Mouse (Mus musculus) kidney, postnatal 0 days (tissue): ENCODE data around the gene Csad. TPM values are rescaled to one million over a fixed set of nuclear protein-coding genes. Genes with fewer than 3 reads are reported as not detected.

Experiments used
- ATAC-seq: fragments of 200-750 bp; cut with Nextera tagmentation; replicated peaks from 2 replicates; pipeline ENCODE4 v1.8.0; 2017; ENCODE audit warnings: low read depth, moderate number of reproducible peaks, moderate TSS enrichment, moderate library complexity; ENCODE audit not compliant: low FRiP score
- DNase-seq: peaks from one replicate; pipeline ENCODE4 v3.0.0-alpha.2; 2016; ENCODE audit warnings: low spot score
- H3K27ac ChIP-seq: fragments of 300-500 bp; sonication (generic); 2 replicates; pipeline ENCODE4 v1.5.1; 2014; ENCODE audit warnings: mild to moderate bottlenecking
- H3K27me3 ChIP-seq: fragments of 300-500 bp; sonication (generic); 2 replicates; pipeline ENCODE4 v1.6.1; 2014; ENCODE audit warnings: low read length, mixed read lengths; ENCODE audit not compliant: insufficient read depth
- H3K36me3 ChIP-seq: fragments of 300-500 bp; sonication (generic); 2 replicates; pipeline ENCODE4 v1.6.1; 2014; ENCODE audit warnings: low read length, mixed read lengths; ENCODE audit not compliant: insufficient read depth
- H3K4me1 ChIP-seq: fragments of 300-500 bp; sonication (generic); replicated peaks from 2 replicates; pipeline ENCODE4 v1.6.1; 2014; ENCODE audit warnings: antibody characterized with exemption, low read length, mixed read lengths; ENCODE audit not compliant: insufficient read depth
- H3K4me2 ChIP-seq: fragments of 300-500 bp; sonication (generic); 2 replicates; pipeline ENCODE4 v1.6.1; 2014; ENCODE audit warnings: mild to moderate bottlenecking, low read length, moderate library complexity, mixed read lengths
- H3K4me3 ChIP-seq: fragments of 300-500 bp; sonication (generic); replicated peaks from 2 replicates; pipeline ENCODE4 v1.5.1; 2014; ENCODE audit warnings: low read depth, low read length
- H3K9ac ChIP-seq: fragments of 300-500 bp; sonication (generic); 2 replicates; pipeline ENCODE4 v1.6.1; 2014; ENCODE audit warnings: low read depth, low read length
- H3K9me3 ChIP-seq: fragments of 300-500 bp; sonication (generic); replicated peaks from 2 replicates; pipeline ENCODE4 v1.6.1; 2016; ENCODE audit warnings: low read length, inconsistent platforms, mixed read lengths
- CTCF ChIP-seq: IDR thresholded peaks from 2 replicates; pipeline ENCODE4 v1.5.1; 2016; ENCODE audit warnings: antibody characterized with exemption, low read depth, mild to moderate bottlenecking, moderate library complexity
- WGBS: fragments of 180-500 bp; shearing (Covaris S2); extraction: QIAGEN DNeasy Blood & Tissue Kit; methylation state at CpG from one replicate; pipeline ENCODE4 v1.1.7; 2014; 5-methylcytosine and 5-hydroxymethylcytosine counted together
- polyA plus RNA-seq: library from polyadenylated mRNA; unstranded; fragments of >200 nt; fragmentation: Nextera tagmentation; extraction: Ambion mirVana; gene quantifications from 2 replicates; pipeline ENCODE4 v1.2.1, GENCODE M21; 2015

Csad gene
- polyA plus RNA-seq, 1 experiment from 2014 or later, result 142 TPM

- no peak for DNase-seq
- no peak for ATAC-seq
- H3K9ac ChIP-seq, result peak overlapping the region; percentile 52; the same call in 1 of the 2 replicates
- TF ChIP-seq CTCF, result no peak
- H3K4me2 ChIP-seq, result peak overlapping the region; percentile 92
- 0 out of 2 replicates have a peak, but pooled peaks cover 3% of the 10 kb centered on the region for H3K4me1 ChIP-seq
- no peaks in the 10 kb centered on the region for H3K9me3 ChIP-seq
- H3K4me3 ChIP-seq, result peak overlapping the region; percentile 34
- no peaks in the 10 kb centered on the region for H3K27me3 ChIP-seq
- no peak overlapping the region for H3K27ac ChIP-seq
- 15% methylated on average over 21 of the region's 21 CpGs for WGBS
- H3K36me3 ChIP-seq, result no peaks in the 10 kb centered on the region
Observed at GRCm38 (mm10) chr15:102224992-102225617, 20.6 kb upstream of the Csad start.

- Histone ChIP-seq H3K9ac (peak overlapping the region; percentile 52; the same call in 1 of the 2 replicates), H3K36me3 (no peaks in the 10 kb centered on the region), H3K4me2 (peak overlapping the region; percentile 92), H3K27ac (no peak overlapping the region), H3K9me3 (no peaks in the 10 kb centered on the region), H3K4me1 (0 out of 2 replicates have a peak, but pooled peaks cover 3% of the 10 kb centered on the region), H3K4me3 (peak overlapping the region; percentile 34), H3K27me3 (no peaks in the 10 kb centered on the region)
- peak; percentile 89 for DNase-seq
- ATAC-seq, result peak; percentile 78
- 3% methylated on average over 42 of the region's 43 CpGs for WGBS
- peak; percentile 90 for TF ChIP-seq CTCF
Observed at GRCm38 (mm10) chr15:102224186-102224991, 19.9 kb upstream of the Csad start.

DNA sequence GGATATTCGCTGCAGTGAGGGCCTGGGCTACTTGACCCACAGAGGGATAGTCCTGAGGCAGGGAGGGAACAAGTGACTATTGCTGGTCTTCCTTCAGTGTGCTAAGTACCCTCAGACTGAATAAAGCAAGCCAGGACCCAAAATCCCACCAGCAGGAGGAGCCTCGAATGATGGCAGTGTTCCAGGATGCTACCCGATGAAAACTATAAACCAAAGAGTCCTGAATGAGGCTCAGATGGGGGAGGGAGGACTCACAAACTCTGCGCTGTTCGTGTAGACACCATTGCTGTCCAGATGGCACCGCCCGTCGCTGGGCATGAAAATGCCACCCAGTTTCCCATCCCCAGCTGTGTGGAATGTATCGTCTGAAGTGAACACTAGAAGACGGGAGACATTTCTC, 17.9 kb upstream of the Csad start:
- Histone ChIP-seq H3K4me1 (0 out of 2 replicates have a peak, but pooled peaks cover 3% of the 10 kb centered on the region), H3K9me3 (no peaks in the 10 kb centered on the region), H3K4me2 (no peak overlapping the region), H3K36me3 (no peaks in the 10 kb centered on the region), H3K9ac (no peak overlapping the region), H3K27me3 (no peaks in the 10 kb centered on the region), H3K27ac (no peak overlapping the region), H3K4me3 (no peak overlapping the region)
- DNase-seq (no peak), ATAC-seq (no peak)
- peak; percentile 37 for TF ChIP-seq CTCF
- 58% methylated on average over 10 of the region's 10 CpGs for WGBS

DNA sequence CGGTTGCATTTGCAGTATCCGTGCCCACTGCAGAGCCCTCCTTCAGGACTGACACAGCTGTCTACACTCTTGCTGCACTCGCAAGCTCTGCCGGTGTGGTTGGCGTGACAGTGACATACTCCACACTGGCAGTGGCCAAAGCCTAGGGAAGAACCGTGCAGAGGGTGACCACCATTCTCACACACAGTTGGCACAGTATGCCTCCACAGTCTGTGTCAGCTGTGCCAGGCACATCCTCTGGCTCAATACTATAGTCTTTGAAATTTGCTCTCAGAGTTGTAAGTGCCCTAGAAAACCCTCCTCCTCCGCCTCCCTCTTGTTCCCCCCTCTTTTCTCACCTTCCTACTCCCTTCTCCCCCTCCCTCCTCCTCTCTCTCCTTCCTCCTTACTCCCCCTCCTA, 12.8 kb upstream of the Csad start:
- H3K27ac ChIP-seq, result no peak overlapping the region
- no peak for DNase-seq
- no peak overlapping the region for H3K4me3 ChIP-seq
- H3K9ac ChIP-seq, result no peak overlapping the region
- peak; percentile 40; the same call in 1 of the 2 replicates for ATAC-seq
- no peaks in the 10 kb centered on the region for H3K9me3 ChIP-seq
- H3K4me2 ChIP-seq, result no peak overlapping the region
- 69% methylated on average over 7 of the region's 7 CpGs for WGBS
- H3K27me3 ChIP-seq, result no peaks in the 10 kb centered on the region
- TF ChIP-seq CTCF, result no peak
- H3K36me3 ChIP-seq, result peaks cover 24% of the 10 kb centered on the region
- H3K4me1 ChIP-seq, result no peaks in the 10 kb centered on the region

- Histone ChIP-seq H3K9me3 (no peaks in the 10 kb centered on the region), H3K36me3 (peaks cover 29% of the 10 kb centered on the region), H3K27me3 (no peaks in the 10 kb centered on the region), H3K27ac (no peak overlapping the region), H3K4me3 (no peak overlapping the region), H3K9ac (no peak overlapping the region), H3K4me2 (no peak overlapping the region), H3K4me1 (no peaks in the 10 kb centered on the region)
- WGBS, result 81% methylated on average over 16 of the region's 16 CpGs
- DNase-seq (no peak), ATAC-seq (0 out of 2 replicates have a peak, but pooled peaks have one; percentile 1)
- no peak for TF ChIP-seq CTCF
Observed at GRCm38 (mm10) chr15:102216459-102217228, 12.1 kb upstream of the Csad start.

GRCm38 (mm10) chr15:102215624-102216023, 11.1 kb upstream of the Csad start:
- no peak for ATAC-seq
- no peaks in the 10 kb centered on the region for H3K4me1 ChIP-seq
- no peak overlapping the region for H3K9ac ChIP-seq
- no peak for TF ChIP-seq CTCF
- no peaks in the 10 kb centered on the region for H3K9me3 ChIP-seq
- H3K27me3 ChIP-seq, result no peaks in the 10 kb centered on the region
- no peak overlapping the region for H3K27ac ChIP-seq
- no peak overlapping the region for H3K4me3 ChIP-seq
- H3K36me3 ChIP-seq, result peaks cover 33% of the 10 kb centered on the region
- no peak for DNase-seq
- WGBS, result 75% methylated on average over 6 of the region's 6 CpGs
- H3K4me2 ChIP-seq, result no peak overlapping the region
